Mouse (Mus musculus) heart, embryonic 12.5 days (tissue): ENCODE results near the gene Asic1. TPM values are rescaled to one million over a fixed set of nuclear protein-coding genes. Genes with fewer than 3 reads are reported as not detected.
A peak's percentile ranks its signal among the peaks of the same experiment; 100 is the strongest.

Experiments
- ATAC-seq: fragments of 200-750 bp; cut with Nextera tagmentation; 2 replicates; pipeline ENCODE4 v1.8.0; 2017; ENCODE audit warnings: moderate TSS enrichment, moderate library complexity; ENCODE audit not compliant: insufficient number of reproducible peaks, low FRiP score
- H3K27ac ChIP-seq: fragments of 300-500 bp; sonication (generic); 2 replicates; pipeline ENCODE4 v1.5.1; 2016; ENCODE audit warnings: mild to moderate bottlenecking, moderate library complexity; ENCODE audit not compliant: poor library complexity, severe bottlenecking
- H3K27me3 ChIP-seq: fragments of 300-500 bp; sonication (generic); replicated peaks from 2 replicates; pipeline ENCODE4 v1.6.1; 2016; ENCODE audit warnings: mild to moderate bottlenecking, moderate library complexity
- H3K36me3 ChIP-seq: fragments of 300-500 bp; sonication (generic); 2 replicates; pipeline ENCODE4 v1.6.1; 2016; ENCODE audit warnings: mild to moderate bottlenecking, moderate library complexity
- H3K4me1 ChIP-seq: fragments of 300-500 bp; sonication (generic); replicated peaks from 2 replicates; pipeline ENCODE4 v1.6.1; 2016; ENCODE audit warnings: mild to moderate bottlenecking
- H3K4me2 ChIP-seq: fragments of 300-500 bp; sonication (generic); 2 replicates; pipeline ENCODE4 v1.6.1; 2016; ENCODE audit warnings: mild to moderate bottlenecking, moderate library complexity
- H3K4me3 ChIP-seq: fragments of 300-500 bp; sonication (generic); 2 replicates; pipeline ENCODE4 v1.5.1; 2016; ENCODE audit warnings: mild to moderate bottlenecking
- H3K9ac ChIP-seq: fragments of 300-500 bp; sonication (generic); 2 replicates; pipeline ENCODE4 v1.6.1; 2016; ENCODE audit warnings: mild to moderate bottlenecking, moderate library complexity
- H3K9me3 ChIP-seq: fragments of 300-500 bp; sonication (generic); replicated peaks from 2 replicates; pipeline ENCODE4 v1.6.1; 2016; ENCODE audit warnings: mild to moderate bottlenecking, moderate library complexity
- WGBS: fragments of 180-500 bp; shearing (Covaris S2); methylation state at CpG from one replicate; pipeline ENCODE4 v1.1.7; 2016; 5-methylcytosine and 5-hydroxymethylcytosine counted together
- polyA plus RNA-seq: library from polyadenylated mRNA; unstranded; fragments of >200 nt; fragmentation: Nextera tagmentation; extraction: Ambion mirVana; gene quantifications from 2 replicates; pipeline ENCODE4 v1.2.1, GENCODE M21; 2016

Gene Asic1
- polyA plus RNA-seq, 1 experiment from 2014 or later = 2.6 TPM

GRCm38 (mm10) chr15:99714206-99714605, 44.0 kb downstream of the Asic1 start:
- no peaks in the 10 kb centered on the region for H3K9me3 ChIP-seq
- WGBS = 48% methylated on average over 4 of the region's 4 CpGs
- peaks cover 71% of the 10 kb centered on the region for H3K36me3 ChIP-seq
- no peaks in the 10 kb centered on the region for H3K27me3 ChIP-seq
- no peak overlapping the region for H3K4me2 ChIP-seq
- peak overlapping the region; percentile 53 for H3K9ac ChIP-seq
- no peak overlapping the region for H3K4me3 ChIP-seq
- peaks cover 53% of the 10 kb centered on the region for H3K4me1 ChIP-seq
- ATAC-seq = no peak
- H3K27ac ChIP-seq = peak overlapping the region; percentile 85

- H3K4me3 ChIP-seq = no peak overlapping the region
- peaks cover 53% of the 10 kb centered on the region for H3K4me1 ChIP-seq
- WGBS = 36% methylated on average over 7 of the region's 7 CpGs
- peaks cover 67% of the 10 kb centered on the region for H3K36me3 ChIP-seq
- no peaks in the 10 kb centered on the region for H3K9me3 ChIP-seq
- no peak for ATAC-seq
- no peak overlapping the region for H3K9ac ChIP-seq
- no peaks in the 10 kb centered on the region for H3K27me3 ChIP-seq
- H3K4me2 ChIP-seq = no peak overlapping the region
- 0 out of 2 replicates have a peak overlapping the region, but pooled peaks have one; percentile 7 for H3K27ac ChIP-seq
Measured at GRCm38 (mm10) chr15:99714858-99715257, 44.7 kb downstream of the Asic1 start.

GRCm38 (mm10) chr15:99715361-99715865, 45.2 kb downstream of the Asic1 start:
- WGBS = 73% methylated on average over 13 of the region's 13 CpGs
- Histone ChIP-seq H3K4me2 (no peak overlapping the region), H3K36me3 (peaks cover 64% of the 10 kb centered on the region), H3K27me3 (no peaks in the 10 kb centered on the region), H3K9me3 (no peaks in the 10 kb centered on the region), H3K4me3 (no peak overlapping the region), H3K4me1 (peaks cover 51% of the 10 kb centered on the region), H3K27ac (0 out of 2 replicates have a peak overlapping the region, but pooled peaks have one; percentile 7), H3K9ac (0 out of 2 replicates have a peak overlapping the region, but pooled peaks have one; percentile 38)
- ATAC-seq = no peak

GRCm38 (mm10) chr15:99715982-99716746, 46.0 kb downstream of the Asic1 start:
- Histone ChIP-seq H3K9me3 (no peaks in the 10 kb centered on the region), H3K27me3 (no peaks in the 10 kb centered on the region), H3K4me3 (no peak overlapping the region), H3K4me1 (peaks cover 50% of the 10 kb centered on the region), H3K27ac (no peak overlapping the region; the same call in 1 of the 2 replicates), H3K36me3 (peaks cover 61% of the 10 kb centered on the region), H3K4me2 (no peak overlapping the region), H3K9ac (0 out of 2 replicates have a peak overlapping the region, but pooled peaks have one; percentile 38)
- WGBS = 74% methylated on average over 11 of the region's 11 CpGs
- no peak for ATAC-seq

- no peak overlapping the region for H3K9ac ChIP-seq
- no peak overlapping the region for H3K4me3 ChIP-seq
- ATAC-seq = no peak
- H3K27me3 ChIP-seq = no peaks in the 10 kb centered on the region
- no peaks in the 10 kb centered on the region for H3K9me3 ChIP-seq
- no peak overlapping the region for H3K27ac ChIP-seq
- WGBS = 81% methylated on average over 12 of the region's 12 CpGs
- no peak overlapping the region for H3K4me2 ChIP-seq
- peaks cover 58% of the 10 kb centered on the region for H3K36me3 ChIP-seq
- H3K4me1 ChIP-seq = peaks cover 50% of the 10 kb centered on the region
Measured at GRCm38 (mm10) chr15:99716814-99717213, 46.6 kb downstream of the Asic1 start.

DNA sequence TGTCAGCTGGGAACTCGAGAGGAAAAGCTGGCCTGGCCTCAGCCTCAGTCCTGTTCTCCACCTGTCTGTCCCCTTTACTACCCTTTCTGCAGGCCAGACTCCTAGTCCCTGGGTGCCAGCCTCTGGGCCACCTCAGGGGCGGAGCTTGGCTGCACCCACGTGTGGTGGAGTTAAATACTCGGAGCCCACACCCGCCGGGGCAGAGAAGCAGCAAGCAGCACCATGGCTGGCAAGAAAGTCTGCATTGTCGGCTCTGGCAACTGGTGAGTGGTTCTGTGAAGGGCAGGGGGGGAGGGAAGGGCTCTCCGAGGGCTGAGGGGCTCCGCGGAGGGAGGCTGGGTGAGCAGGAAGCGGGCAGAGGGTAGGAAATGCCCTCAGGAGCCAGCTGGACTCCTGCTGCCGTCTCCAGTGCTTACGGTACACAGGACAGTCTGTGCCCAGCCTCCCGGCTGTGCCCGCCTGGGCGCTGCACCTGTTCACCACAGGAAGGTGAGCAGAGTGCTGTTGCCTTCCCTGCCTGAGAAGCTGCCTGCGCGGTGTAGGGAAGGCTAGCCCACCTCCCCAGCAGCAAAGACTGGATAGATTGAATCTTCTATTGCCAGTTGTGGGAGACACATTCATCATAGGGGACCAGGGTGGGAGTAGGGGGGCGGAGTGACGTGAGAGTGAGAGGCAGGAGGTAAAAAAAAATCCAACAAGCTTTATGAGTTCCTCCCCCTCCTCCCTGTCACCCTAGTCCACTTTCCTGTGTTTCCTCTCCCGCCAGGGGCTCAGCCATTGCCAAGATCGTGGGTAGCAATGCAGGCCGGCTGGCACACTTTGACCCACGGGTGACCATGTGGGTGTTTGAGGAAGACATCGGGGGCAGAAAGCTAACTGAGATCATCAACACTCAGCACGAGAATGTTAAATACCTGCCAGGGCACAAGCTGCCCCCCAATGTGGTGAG, 47.5 kb downstream of the Asic1 start, which contains the start of gene Gpd1:
Gpd1 (plus strand) TSS at position 130 of the 949 bp plus-strand sequence.
- 67% methylated on average over 26 of the region's 26 CpGs for WGBS
- Histone ChIP-seq H3K27me3 (no peaks in the 10 kb centered on the region), H3K4me3 (no peak within 1 kb of the TSS), H3K27ac (no peak within 1 kb of the TSS), H3K9ac (0 out of 2 replicates have a peak within 1 kb of the TSS, but pooled peaks have one; percentile 46), H3K9me3 (no peaks in the 10 kb centered on the region), H3K36me3 (peaks cover 53% of the 10 kb centered on the region), H3K4me1 (peaks cover 50% of the 10 kb centered on the region), H3K4me2 (no peak within 1 kb of the TSS)
- no peak for ATAC-seq

GRCm38 (mm10) chr15:99718461-99719021, 48.4 kb downstream of the Asic1 start:
- ATAC-seq = no peak
- peaks cover 44% of the 10 kb centered on the region for H3K36me3 ChIP-seq
- H3K9ac ChIP-seq = no peak overlapping the region
- H3K4me3 ChIP-seq = no peak overlapping the region
- H3K4me1 ChIP-seq = peaks cover 50% of the 10 kb centered on the region
- no peak overlapping the region for H3K27ac ChIP-seq
- no peak overlapping the region for H3K4me2 ChIP-seq
- no peaks in the 10 kb centered on the region for H3K27me3 ChIP-seq
- 89% methylated on average over 9 of the region's 9 CpGs for WGBS
- H3K9me3 ChIP-seq = no peaks in the 10 kb centered on the region

GRCm38 (mm10) chr15:99719865-99720264, 49.7 kb downstream of the Asic1 start:
- 68% methylated on average over 8 of the region's 8 CpGs for WGBS
- H3K9ac ChIP-seq = no peak overlapping the region

DNA sequence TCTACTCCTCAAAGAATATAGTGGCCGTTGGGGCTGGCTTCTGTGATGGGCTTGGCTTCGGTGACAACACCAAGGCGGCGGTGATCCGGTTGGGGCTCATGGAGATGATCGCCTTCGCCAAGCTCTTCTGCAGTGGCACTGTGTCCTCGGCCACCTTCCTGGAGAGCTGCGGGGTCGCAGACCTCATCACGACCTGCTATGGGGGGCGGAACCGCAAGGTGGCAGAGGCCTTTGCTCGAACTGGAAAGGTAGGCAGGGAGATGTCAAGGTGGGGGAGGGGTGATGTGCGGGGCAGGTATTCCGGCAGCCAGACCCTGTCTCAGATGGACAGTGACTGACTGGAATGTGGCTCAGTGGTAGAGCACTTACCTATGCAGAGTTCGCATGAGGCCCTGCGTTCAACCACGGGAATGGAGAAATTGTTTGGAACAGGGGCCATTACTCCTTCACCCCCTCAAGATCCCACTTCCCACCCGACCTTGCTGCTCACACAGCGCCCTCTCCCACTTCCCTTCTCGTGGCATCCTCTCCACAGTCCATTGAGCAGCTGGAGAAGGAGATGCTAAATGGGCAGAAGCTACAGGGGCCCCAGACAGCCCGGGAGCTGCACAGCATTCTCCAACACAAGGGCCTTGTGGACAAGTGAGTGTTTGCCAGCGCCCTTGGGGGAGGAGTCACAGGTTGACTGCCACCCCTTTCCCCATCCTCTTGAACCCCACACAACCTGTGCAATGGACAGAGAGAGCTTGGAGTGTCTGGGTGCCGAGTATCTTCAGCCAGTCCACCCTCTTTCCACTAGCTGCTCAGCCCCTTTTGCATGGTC, 52.0 kb downstream of the Asic1 start:
- 80% methylated on average over 25 of the region's 25 CpGs for WGBS
- peak overlapping the region; percentile 2; the same call in 1 of the 2 replicates for H3K27ac ChIP-seq
- peaks cover 41% of the 10 kb centered on the region for H3K4me1 ChIP-seq
- H3K4me2 ChIP-seq = no peak overlapping the region
- no peaks in the 10 kb centered on the region for H3K27me3 ChIP-seq
- no peak overlapping the region for H3K4me3 ChIP-seq
- H3K9me3 ChIP-seq = no peaks in the 10 kb centered on the region
- H3K36me3 ChIP-seq = peaks cover 29% of the 10 kb centered on the region
- ATAC-seq = no peak
- H3K9ac ChIP-seq = no peak overlapping the region

More at GRCm38 (mm10) chr15:99719865-99720264, 49.7 kb downstream of the Asic1 start:
- H3K4me3 ChIP-seq = no peak overlapping the region
- peaks cover 36% of the 10 kb centered on the region for H3K36me3 ChIP-seq
- no peak overlapping the region for H3K27ac ChIP-seq
- no peak for ATAC-seq
- H3K4me1 ChIP-seq = peaks cover 51% of the 10 kb centered on the region
- no peaks in the 10 kb centered on the region for H3K9me3 ChIP-seq
- H3K27me3 ChIP-seq = no peaks in the 10 kb centered on the region
- H3K4me2 ChIP-seq = no peak overlapping the region

- H3K4me3 ChIP-seq = peak overlapping the region; percentile 98; the same call in 1 of the 2 replicates
- H3K4me1 ChIP-seq = peaks cover 35% of the 10 kb centered on the region
- H3K9ac ChIP-seq = no peak overlapping the region
- H3K9me3 ChIP-seq = no peaks in the 10 kb centered on the region
- peak overlapping the region; percentile 94 for H3K27ac ChIP-seq
- ATAC-seq = no peak
- no peaks in the 10 kb centered on the region for H3K27me3 ChIP-seq
- 50% methylated on average over 10 of the region's 10 CpGs for WGBS
- peaks cover 35% of the 10 kb centered on the region for H3K36me3 ChIP-seq
- peak overlapping the region; percentile 69 for H3K4me2 ChIP-seq
Measured at GRCm38 (mm10) chr15:99723120-99723514, 52.9 kb downstream of the Asic1 start.
